Comparison of ENCODE assay signal across 17 mouse cellular contexts in genomic region chr1:171948946-171949508, GRCm38 (mm10). TPM values are rescaled to one million over a fixed set of nuclear protein-coding genes. Genes with fewer than 3 reads are reported as not detected.
"Had no signal": no experiment of that assay in that cellular context is flagged by ENCODE, and none has a peak within 500 bp of the region (broad histone marks: within the 10 kb centered on the region; RNA-seq: fewer than 3 reads in every experiment).

No protein-coding gene starts in this region.

- ATAC-seq: liver, embryonic 12.5 days had no signal

- DNase-seq: kidney, adult 2 months; kidney, postnatal 14 days; layer of hippocampus, postnatal 36 days; lung, embryonic 14.5 days; lung, postnatal 10 days; lung, postnatal 4 days; right cerebral cortex, postnatal 14 days; thymus, adult 18-20 months had no signal

RNA-seq across cellular contexts. Expression of gene Slamf6, which starts 31.7 kb away (rescaled TPM):
- total RNA-seq: layer of hippocampus, postnatal 36 days; midbrain, postnatal 0 days had no signal
- polyA plus RNA-seq: limb, embryonic 11.5 days; limb, embryonic 15.5 days; midbrain, embryonic 12.5 days; neural tube, embryonic 14.5 days; stomach, embryonic 14.5 days had no signal

RNA-seq across cellular contexts. Expression of gene Gm10521, which starts 53.6 kb away (rescaled TPM):
- total RNA-seq: layer of hippocampus, postnatal 36 days; midbrain, postnatal 0 days had no signal
- polyA plus RNA-seq: kidney, embryonic 15.5 days; limb, embryonic 11.5 days; limb, embryonic 15.5 days; liver, embryonic 12.5 days; liver, embryonic 16.5 days; lung, embryonic 14.5 days; midbrain, postnatal 0 days; neural tube, embryonic 14.5 days; stomach, embryonic 14.5 days had no signal
